ENCODE assay signal across 12 mouse cellular contexts in the genomic region with DNA sequence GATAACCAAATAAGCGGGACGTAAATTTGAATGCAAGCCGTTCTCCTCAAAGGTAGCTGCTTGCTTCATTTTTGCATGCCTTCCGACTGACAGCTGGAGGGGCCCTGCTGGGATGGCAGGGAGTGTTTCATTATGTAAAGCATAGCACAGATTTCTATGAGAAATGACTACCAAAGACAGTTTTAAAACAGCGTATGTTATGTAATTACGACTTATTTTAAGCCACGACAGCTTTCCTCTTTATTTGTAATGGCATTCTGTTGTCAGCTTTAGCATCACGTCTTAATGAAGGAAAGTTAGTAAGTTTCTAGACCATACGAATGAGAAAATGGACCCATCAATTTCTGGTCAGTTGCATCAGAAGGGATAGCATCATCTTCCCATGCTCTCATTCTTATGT.
A peak's percentile ranks its signal among the peaks of the same experiment; 100 is the strongest.
DNase-seq lines count a peak whose midpoint lies in the region; ATAC-seq and TF ChIP-seq lines count a peak whose summit lies in the region.
"Had no signal": no experiment of that assay in that cellular context is flagged by ENCODE, and none has a peak within 500 bp of the region (broad histone marks: within the 10 kb centered on the region; RNA-seq: fewer than 3 reads in every experiment).

No protein-coding gene starts in this region.

- peak; percentile 62 to 82 for DNase-seq in layer of hippocampus, adult 2 months (ENCODE audit: low spot score in 2 of 2)
- DNase-seq in layer of hippocampus, postnatal 25 days (ENCODE audit: extremely low spot score in 1 of 2, low spot score in 1 of 2): no peak
- peak; percentile 55 to 57 for DNase-seq in cerebellum, adult 18-20 months
- peak; percentile 60 to 68 for DNase-seq in right cerebral cortex, adult 2 months (ENCODE audit: low spot score in 2 of 2)
- no peak for DNase-seq in lung, postnatal 36 days
- DNase-seq in thymus, postnatal 36 days: no peak
- DNase-seq: kidney, postnatal 4 days; lung, adult 2 months had no signal

- no peak overlapping the region for H3K4me3 ChIP-seq in layer of hippocampus, adult 2 months
- H3K4me3 ChIP-seq in cortical plate, adult 2 months (ENCODE audit: insufficient read depth, low read length): no peak overlapping the region

- ATAC-seq in activated CD4-positive, CD25-positive, alpha-beta regulatory T cell, adult 4 months: no peak
- ATAC-seq: CD4-positive, CD25-positive, alpha-beta regulatory T cell, adult 4 months; intestine, postnatal 0 days had no signal

- no peak for TF ChIP-seq POLR2A in cortical plate, adult 2 months (IDR thresholded peaks at IDR 0.05; ENCODE audit: extremely low read depth, insufficient read depth, low read length)

- H3K4me1 ChIP-seq in cortical plate, adult 2 months (ENCODE audit: control insufficient read depth, insufficient read depth, low read length): peaks cover 10% of the 10 kb centered on the region

- peak overlapping the region; percentile 93 for H3K27ac ChIP-seq in layer of hippocampus, adult 2 months
- H3K27ac ChIP-seq in cortical plate, adult 2 months (ENCODE audit: insufficient read depth, low read length): peak overlapping the region; percentile 60; the same call in 1 of the 2 replicates

- TF ChIP-seq CTCF in layer of hippocampus, adult 2 months (conservative IDR thresholded peaks at IDR 0.05): no peak
- TF ChIP-seq CTCF in cortical plate, adult 2 months (IDR thresholded peaks at IDR 0.05; ENCODE audit: extremely low read depth, insufficient read depth, low read length): no peak

Comparison
In these comparisons a context has a peak if more than half of its experiments do, and no peak if none do; other contexts are left out.
1. DNase-seq: peak in layer of hippocampus, adult 2 months (2 of 2), cerebellum, adult 18-20 months (2 of 2) and right cerebral cortex, adult 2 months (2 of 2); none in layer of hippocampus, postnatal 25 days (0 of 2), lung, postnatal 36 days (single experiment) and thymus, postnatal 36 days (0 of 2).